ENCODE assay signal across 8 mouse cellular contexts in the genomic region with DNA sequence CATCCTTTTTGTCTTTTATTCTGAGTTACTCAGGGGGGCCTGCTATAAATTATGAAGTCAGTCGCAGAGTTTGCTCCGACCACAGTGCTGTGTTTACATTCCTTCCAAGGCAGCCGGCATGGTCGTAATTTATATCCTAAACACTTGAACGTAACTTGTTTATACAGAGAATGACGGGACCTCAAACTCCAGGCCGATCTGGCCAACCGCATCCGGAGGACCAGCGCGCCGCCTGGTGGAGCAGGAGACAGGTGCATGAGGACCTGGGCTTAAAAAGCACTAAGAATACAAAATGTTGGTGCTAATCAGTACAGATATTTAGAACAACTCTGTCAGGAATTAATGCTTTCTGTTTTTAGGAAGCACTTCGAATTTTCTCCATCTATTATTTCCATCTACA. TPM values are rescaled to one million over a fixed set of nuclear protein-coding genes. Genes with fewer than 3 reads are reported as not detected.
A peak's percentile ranks its signal among the peaks of the same experiment; 100 is the strongest.
DNase-seq lines count a peak whose midpoint lies in the region; ATAC-seq lines count a peak whose summit lies in the region.

No protein-coding gene starts in this region.

- H3K4me2 ChIP-seq in forebrain, embryonic 15.5 days (replicated peaks): no peak overlapping the region
- no peak overlapping the region for H3K4me2 ChIP-seq in hindbrain, embryonic 16.5 days (ENCODE audit: low read length)
- H3K4me2 ChIP-seq in neural tube, embryonic 12.5 days (replicated peaks): no peak overlapping the region

- peak; percentile 53 for ATAC-seq in forebrain, embryonic 15.5 days (replicated peaks)
- 0 out of 2 replicates have a peak, but pooled peaks have one; percentile 35 for ATAC-seq in hindbrain, embryonic 16.5 days
- 0 out of 2 replicates have a peak, but pooled peaks have one; percentile 11 for ATAC-seq in neural tube, embryonic 12.5 days (ENCODE audit: low FRiP score, low read depth)

- H3K9me3 ChIP-seq in forebrain, embryonic 15.5 days: no peaks in the 10 kb centered on the region
- H3K9me3 ChIP-seq in hindbrain, embryonic 16.5 days (ENCODE audit: control insufficient read depth, low read length): no peaks in the 10 kb centered on the region
- H3K9me3 ChIP-seq in neural tube, embryonic 12.5 days: no peaks in the 10 kb centered on the region

- peaks cover 65% of the 10 kb centered on the region for H3K27me3 ChIP-seq in forebrain, embryonic 15.5 days
- H3K27me3 ChIP-seq in hindbrain, embryonic 16.5 days (replicated peaks; ENCODE audit: control insufficient read depth, insufficient read depth, low read length): peaks cover 40% of the 10 kb centered on the region
- H3K27me3 ChIP-seq in neural tube, embryonic 12.5 days (replicated peaks): peaks cover 50% of the 10 kb centered on the region

- no peaks in the 10 kb centered on the region for H3K36me3 ChIP-seq in forebrain, embryonic 15.5 days
- H3K36me3 ChIP-seq in hindbrain, embryonic 16.5 days (ENCODE audit: control insufficient read depth, insufficient read depth, low read length): no peaks in the 10 kb centered on the region
- no peaks in the 10 kb centered on the region for H3K36me3 ChIP-seq in neural tube, embryonic 12.5 days

- H3K9ac ChIP-seq in forebrain, embryonic 15.5 days (replicated peaks): no peak overlapping the region
- no peak overlapping the region for H3K9ac ChIP-seq in hindbrain, embryonic 16.5 days (ENCODE audit: low read depth, low read length)
- H3K9ac ChIP-seq in neural tube, embryonic 12.5 days: no peak overlapping the region

- H3K4me1 ChIP-seq in forebrain, embryonic 15.5 days: peaks cover 12% of the 10 kb centered on the region
- H3K4me1 ChIP-seq in hindbrain, embryonic 16.5 days (ENCODE audit: control insufficient read depth, insufficient read depth, low read depth, low read length): peaks cover 8% of the 10 kb centered on the region
- H3K4me1 ChIP-seq in neural tube, embryonic 12.5 days: peaks cover 12% of the 10 kb centered on the region

- WGBS in forebrain, embryonic 15.5 days: under 1% methylated on average over 13 of the region's 13 CpGs
- WGBS in hindbrain, embryonic 16.5 days: 1% methylated on average over 13 of the region's 13 CpGs
- under 1% methylated on average over 13 of the region's 13 CpGs for WGBS in neural tube, embryonic 12.5 days

- H3K27ac ChIP-seq in forebrain, embryonic 15.5 days (replicated peaks): no peak overlapping the region
- no peak overlapping the region for H3K27ac ChIP-seq in hindbrain, embryonic 16.5 days (ENCODE audit: low read depth, low read length)
- H3K27ac ChIP-seq in neural tube, embryonic 12.5 days: no peak overlapping the region

- peak; percentile 58 for DNase-seq in ovary, postnatal 14 days (ENCODE audit: low spot score)
- no peak for DNase-seq in ovary, postnatal 10 days (ENCODE audit: low spot score)
- peak; percentile 81 for DNase-seq in adrenal gland, postnatal 25 days
- peak; percentile 62 to 69 for DNase-seq in lung, adult 18-20 months
- peak; percentile 72 to 79 for DNase-seq in urinary bladder, postnatal 36 days (ENCODE audit: low spot score in 2 of 2)

- H3K4me3 ChIP-seq in forebrain, embryonic 15.5 days: no peak overlapping the region
- H3K4me3 ChIP-seq in hindbrain, embryonic 16.5 days (ENCODE audit: low read length): no peak overlapping the region
- no peak overlapping the region for H3K4me3 ChIP-seq in neural tube, embryonic 12.5 days

RNA-seq across cellular contexts. Expression of gene Foxf2, which starts 6.8 kb away (rescaled TPM):
- total RNA-seq in adrenal gland, postnatal 25 days (2021): not detected in 2 replicates
- 4.3 and 4.8 TPM in 2 replicates for polyA plus RNA-seq in forebrain, embryonic 15.5 days (2015; fragmentation: Nextera tagmentation; extraction: Ambion mirVana)
- polyA plus RNA-seq in hindbrain, embryonic 16.5 days (2015; fragmentation: Nextera tagmentation; extraction: Ambion mirVana): 4.2 and 5.1 TPM in 2 replicates
- 7.1 and 7.4 TPM in 2 replicates for polyA plus RNA-seq in neural tube, embryonic 12.5 days (2016; fragmentation: Nextera tagmentation; extraction: Ambion mirVana)
